Mouse (Mus musculus) inflammation-experienced regulatory T-cells, adult 6 months (primary cell): ENCODE data around the gene Vim. TPM values are rescaled to one million over a fixed set of nuclear protein-coding genes. Genes with fewer than 3 reads are reported as not detected.

Source experiments
- ATAC-seq: one replicate; pipeline ENCODE4 v1.8.0; 2017
- polyA plus RNA-seq, 3 experiments: library from polyadenylated mRNA; unstranded; fragments of 100-300 nt; shearing (Covaris generic); gene quantifications; one replicate each; pipeline ENCODE4 v1.2.1; 2017

Vim gene
- 100 to 1,000 TPM; 319 to 903 (median 331) TPM for polyA plus RNA-seq

GRCm38 (mm10) chr2:13573408-13574065 lies at the start of gene Vim:
Gene Vim, plus strand, starts transcription at chr2:13573927.
- peak; percentile 62 for ATAC-seq

- ATAC-seq = no peak
These were observed 47.5 kb upstream of the Vim start for GRCm38 (mm10) chr2:13526205-13526604.

- no peak for ATAC-seq
These were observed 46.6 kb upstream of the Vim start for GRCm38 (mm10) chr2:13527125-13527524.

- ATAC-seq = no peak
These were observed 46.2 kb upstream of the Vim start for GRCm38 (mm10) chr2:13527531-13527930.

GRCm38 (mm10) chr2:13529253-13529933 lies 44.3 kb upstream of the Vim start:
- ATAC-seq = no peak

GRCm38 (mm10) chr2:13530639-13531038 lies 43.1 kb upstream of the Vim start:
- no peak for ATAC-seq

- ATAC-seq = no peak
These were observed 37.0 kb upstream of the Vim start for GRCm38 (mm10) chr2:13536747-13537146.

GRCm38 (mm10) chr2:13537733-13538132 lies 36.0 kb upstream of the Vim start:
- peak; percentile 67 for ATAC-seq

- ATAC-seq = no peak
These were observed 35.5 kb upstream of the Vim start for GRCm38 (mm10) chr2:13538258-13538657.

- ATAC-seq = no peak
These were observed 34.9 kb upstream of the Vim start for GRCm38 (mm10) chr2:13538704-13539377.

- no peak for ATAC-seq
These were observed 33.9 kb upstream of the Vim start for GRCm38 (mm10) chr2:13539860-13540259.

- ATAC-seq = no peak
These were observed 30.1 kb upstream of the Vim start for GRCm38 (mm10) chr2:13543519-13544124.

- peak; percentile 90 for ATAC-seq
These were observed 29.4 kb upstream of the Vim start, which contains the start of gene Trdmt1 for GRCm38 (mm10) chr2:13544193-13544824. Gene Trdmt1, minus strand, starts transcription at chr2:13544668.

- ATAC-seq = no peak
These were observed 25.0 kb upstream of the Vim start for GRCm38 (mm10) chr2:13548749-13549148.

- ATAC-seq = no peak
These were observed 19.8 kb upstream of the Vim start for GRCm38 (mm10) chr2:13553966-13554365.

- ATAC-seq = no peak
These were observed 17.5 kb upstream of the Vim start for GRCm38 (mm10) chr2:13556239-13556638.

- ATAC-seq = peak; percentile 6
These were observed 16.3 kb upstream of the Vim start for GRCm38 (mm10) chr2:13557145-13558030.

GRCm38 (mm10) chr2:13558607-13559262 lies 15.0 kb upstream of the Vim start:
- ATAC-seq = peak; percentile 94

GRCm38 (mm10) chr2:13559303-13559702 lies 14.4 kb upstream of the Vim start:
- ATAC-seq = no peak

- peak; percentile 32 for ATAC-seq
These were observed 14.0 kb upstream of the Vim start for GRCm38 (mm10) chr2:13559729-13560128.

GRCm38 (mm10) chr2:13560396-13560795 lies 13.3 kb upstream of the Vim start:
- no peak for ATAC-seq
